Mouse (Mus musculus) hindbrain, embryonic 12.5 days (tissue): ENCODE measurements at regions not wholly inside any gene's neighbourhood (a gene's known extent, or its start where the extent isn't known, plus 50 kb on each side); places are given as distances from the start of the nearest gene placed in this dataset.
A peak's percentile ranks its signal among the peaks of the same experiment; 100 is the strongest.

Experiments
- ATAC-seq: fragments of 200-750 bp; cut with Nextera tagmentation; 2 replicates; pipeline ENCODE4 v1.8.0; 2017; ENCODE audit warnings: moderate TSS enrichment; ENCODE audit not compliant: low FRiP score
- H3K27ac ChIP-seq: fragments of 300-500 bp; sonication (generic); 2 replicates; pipeline ENCODE4 v1.5.1; 2016; ENCODE audit warnings: mild to moderate bottlenecking
- H3K27me3 ChIP-seq: fragments of 300-500 bp; sonication (generic); 2 replicates; pipeline ENCODE4 v1.6.1; 2016; ENCODE audit warnings: mild to moderate bottlenecking
- H3K36me3 ChIP-seq: fragments of 300-500 bp; sonication (generic); 2 replicates; pipeline ENCODE4 v1.6.1; 2016; ENCODE audit warnings: mild to moderate bottlenecking
- H3K4me1 ChIP-seq: fragments of 300-500 bp; sonication (generic); 2 replicates; pipeline ENCODE4 v1.6.1; 2016
- H3K4me2 ChIP-seq: fragments of 300-500 bp; sonication (generic); replicated peaks from 2 replicates; pipeline ENCODE4 v1.6.1; 2016; ENCODE audit warnings: mild to moderate bottlenecking
- H3K4me3 ChIP-seq: fragments of 300-500 bp; sonication (generic); 2 replicates; pipeline ENCODE4 v1.5.1; 2016; ENCODE audit warnings: mild to moderate bottlenecking
- H3K9ac ChIP-seq: fragments of 300-500 bp; sonication (generic); 2 replicates; pipeline ENCODE4 v1.6.1; 2016; ENCODE audit warnings: mild to moderate bottlenecking, moderate library complexity
- H3K9me3 ChIP-seq: fragments of 300-500 bp; sonication (generic); replicated peaks from 2 replicates; pipeline ENCODE4 v1.6.1; 2016; ENCODE audit warnings: mild to moderate bottlenecking
- WGBS: fragments of 180-500 bp; shearing (Covaris S2); methylation state at CpG from one replicate; pipeline ENCODE4 v1.1.7; 2016; 5-methylcytosine and 5-hydroxymethylcytosine counted together

DNA sequence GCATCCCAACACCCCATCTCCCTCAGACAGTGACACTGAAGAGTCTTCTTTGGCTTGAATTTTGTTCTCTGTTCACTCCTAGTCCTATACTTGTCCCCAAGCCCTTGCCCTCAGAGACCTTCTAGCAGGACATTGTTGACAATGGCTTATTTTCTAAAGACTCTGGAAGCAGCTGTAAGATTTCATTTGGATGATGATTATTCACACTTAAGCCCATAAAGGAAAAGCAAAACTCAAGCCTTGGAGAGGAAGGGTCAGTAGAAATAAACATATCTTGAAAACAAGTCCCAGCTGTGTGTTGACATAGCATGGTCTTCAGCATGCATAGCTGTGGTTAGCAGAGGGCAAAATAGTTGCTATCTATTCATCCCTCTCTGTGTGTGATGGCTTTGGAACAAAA lies 59.9 kb upstream of the Cdh11 start:
- Histone ChIP-seq H3K36me3 (no peaks in the 10 kb centered on the region), H3K4me3 (no peak overlapping the region), H3K27ac (no peak overlapping the region), H3K27me3 (no peaks in the 10 kb centered on the region), H3K4me2 (no peak overlapping the region), H3K4me1 (no peaks in the 10 kb centered on the region), H3K9me3 (no peaks in the 10 kb centered on the region), H3K9ac (no peak overlapping the region)
- no peak for ATAC-seq

DNA sequence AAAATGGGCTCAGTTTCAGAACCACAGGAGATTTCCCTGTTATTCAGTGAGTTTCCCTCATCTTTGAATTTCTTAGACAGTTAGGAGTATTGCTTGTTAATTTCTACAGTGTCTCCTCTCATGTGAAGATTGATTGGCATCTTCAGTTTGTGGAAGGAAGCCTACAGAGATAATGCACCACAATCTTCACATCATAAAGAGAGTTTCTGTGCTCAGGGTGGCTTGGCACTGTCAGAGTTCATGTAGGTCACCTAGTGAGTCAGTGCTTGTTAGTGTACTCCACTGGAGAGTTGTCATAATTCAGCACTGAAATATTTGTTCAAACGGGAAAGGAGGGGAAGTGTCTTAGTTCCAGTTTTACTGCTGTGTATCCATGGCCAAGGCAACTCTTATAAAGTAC lies 74.6 kb upstream of the Cdh11 start:
- ATAC-seq = no peak
- H3K36me3 ChIP-seq = no peaks in the 10 kb centered on the region
- no peaks in the 10 kb centered on the region for H3K9me3 ChIP-seq
- H3K4me3 ChIP-seq = no peak overlapping the region
- H3K4me2 ChIP-seq = no peak overlapping the region
- H3K27ac ChIP-seq = no peak overlapping the region
- WGBS = 79% methylated on average over 1 of the region's 1 CpGs
- no peak overlapping the region for H3K9ac ChIP-seq
- H3K27me3 ChIP-seq = no peaks in the 10 kb centered on the region
- H3K4me1 ChIP-seq = no peaks in the 10 kb centered on the region

DNA sequence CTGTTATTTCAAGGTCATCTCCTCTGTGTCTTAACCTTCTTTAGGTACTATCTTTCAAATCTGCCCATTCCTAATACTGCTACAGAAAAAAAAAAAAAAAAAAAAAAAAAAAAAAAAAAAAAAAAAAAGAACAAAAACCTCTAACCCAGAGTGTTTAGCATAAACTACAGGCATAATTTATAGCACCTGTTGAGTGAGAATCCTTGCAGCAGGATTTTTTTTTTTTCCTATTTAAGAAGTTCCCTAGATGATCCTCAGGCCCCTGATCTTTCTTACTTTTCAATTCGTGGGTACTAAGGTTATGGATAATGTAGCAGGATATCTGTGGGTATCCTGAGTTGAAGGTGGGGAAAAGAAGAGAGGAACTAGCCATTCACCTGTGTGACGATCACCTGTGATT lies 114.1 kb upstream of the Cdh11 start:
- no peaks in the 10 kb centered on the region for H3K36me3 ChIP-seq
- no peak overlapping the region for H3K9ac ChIP-seq
- H3K4me3 ChIP-seq = no peak overlapping the region
- ATAC-seq = no peak
- no peaks in the 10 kb centered on the region for H3K4me1 ChIP-seq
- WGBS = 83% methylated on average over 2 of the region's 2 CpGs
- H3K27ac ChIP-seq = no peak overlapping the region
- no peaks in the 10 kb centered on the region for H3K9me3 ChIP-seq
- no peak overlapping the region for H3K4me2 ChIP-seq
- H3K27me3 ChIP-seq = no peaks in the 10 kb centered on the region

DNA sequence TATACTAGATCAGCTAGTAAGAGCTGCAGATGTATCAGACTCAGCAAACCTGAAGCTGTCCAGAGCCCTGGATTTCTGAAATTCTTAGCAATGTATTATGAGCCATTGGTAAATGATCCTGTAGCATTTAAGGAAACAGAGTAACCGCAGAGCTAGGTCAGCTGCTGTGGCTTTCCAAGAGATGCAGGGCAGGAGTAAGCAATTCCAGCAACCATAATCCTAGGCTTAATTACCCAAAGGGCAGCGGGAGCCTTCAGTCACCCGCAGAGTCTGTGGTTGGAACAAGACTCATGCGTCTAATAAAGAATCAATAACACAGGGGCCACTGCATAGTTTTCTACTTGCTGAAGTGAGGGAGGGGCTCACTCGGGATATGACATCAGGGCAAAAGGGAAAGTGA lies 115.2 kb upstream of the Cdh11 start:
- WGBS = 70% methylated on average over 5 of the region's 5 CpGs
- H3K9me3 ChIP-seq = no peaks in the 10 kb centered on the region
- no peak overlapping the region for H3K4me3 ChIP-seq
- no peaks in the 10 kb centered on the region for H3K4me1 ChIP-seq
- no peak for ATAC-seq
- H3K9ac ChIP-seq = no peak overlapping the region
- H3K36me3 ChIP-seq = no peaks in the 10 kb centered on the region
- no peaks in the 10 kb centered on the region for H3K27me3 ChIP-seq
- H3K4me2 ChIP-seq = no peak overlapping the region
- H3K27ac ChIP-seq = no peak overlapping the region

DNA sequence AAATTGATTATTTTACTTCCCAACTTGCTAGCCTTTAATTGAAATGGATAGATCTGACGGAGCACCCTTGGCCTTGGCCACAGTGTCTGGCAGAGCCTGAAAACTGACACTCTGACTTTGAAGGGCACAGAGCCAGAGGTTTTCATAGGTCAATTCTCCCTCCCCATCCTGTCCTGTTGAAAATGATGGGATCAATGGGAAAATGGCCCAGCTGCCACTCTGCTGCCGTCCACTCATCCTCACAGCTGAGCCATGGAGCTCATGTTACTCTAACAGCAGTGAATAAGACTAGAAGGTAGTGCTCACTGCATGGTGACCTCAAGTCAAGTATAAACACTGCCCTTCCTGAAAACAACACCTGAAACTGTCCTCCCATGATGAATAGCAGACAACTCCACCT lies 122.0 kb upstream of the Cdh11 start:
- Histone ChIP-seq H3K4me3 (no peak overlapping the region), H3K4me2 (no peak overlapping the region), H3K36me3 (no peaks in the 10 kb centered on the region), H3K9ac (no peak overlapping the region), H3K9me3 (no peaks in the 10 kb centered on the region), H3K27ac (no peak overlapping the region), H3K4me1 (no peaks in the 10 kb centered on the region), H3K27me3 (no peaks in the 10 kb centered on the region)
- 50% methylated on average over 2 of the region's 2 CpGs for WGBS
- ATAC-seq = no peak

DNA sequence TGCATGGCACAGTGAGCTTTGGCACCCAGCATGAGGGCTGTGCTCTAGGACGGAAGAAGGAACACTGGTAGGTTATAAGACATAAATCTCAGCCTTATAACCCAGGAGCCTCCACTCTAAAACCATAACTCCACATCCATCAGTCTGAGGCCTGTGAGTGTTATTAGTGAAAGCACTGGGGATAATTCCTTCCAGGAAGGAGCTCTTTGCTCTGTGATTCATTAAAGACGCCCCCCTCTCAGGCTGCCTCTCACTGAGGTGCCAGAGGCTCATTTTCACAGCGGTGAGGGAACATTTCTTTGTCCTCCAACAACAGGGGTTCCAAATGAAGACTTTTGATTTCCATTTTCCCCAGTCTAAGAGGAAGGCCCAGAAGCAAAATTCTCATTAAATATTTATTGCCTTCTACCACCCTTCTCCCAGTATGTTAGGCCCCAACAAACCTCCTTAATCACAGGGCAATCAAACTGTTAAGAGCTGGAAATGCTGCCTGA lies 145.9 kb upstream of the Cdh11 start:
- Histone ChIP-seq H3K9ac (no peak overlapping the region), H3K27me3 (no peaks in the 10 kb centered on the region), H3K36me3 (no peaks in the 10 kb centered on the region), H3K9me3 (no peaks in the 10 kb centered on the region), H3K27ac (peak overlapping the region; percentile 52), H3K4me2 (no peak overlapping the region), H3K4me3 (no peak overlapping the region), H3K4me1 (peaks cover 5% of the 10 kb centered on the region; the same call in 1 of the 2 replicates)
- 19% methylated on average over 3 of the region's 3 CpGs for WGBS
- peak; percentile 73 for ATAC-seq

DNA sequence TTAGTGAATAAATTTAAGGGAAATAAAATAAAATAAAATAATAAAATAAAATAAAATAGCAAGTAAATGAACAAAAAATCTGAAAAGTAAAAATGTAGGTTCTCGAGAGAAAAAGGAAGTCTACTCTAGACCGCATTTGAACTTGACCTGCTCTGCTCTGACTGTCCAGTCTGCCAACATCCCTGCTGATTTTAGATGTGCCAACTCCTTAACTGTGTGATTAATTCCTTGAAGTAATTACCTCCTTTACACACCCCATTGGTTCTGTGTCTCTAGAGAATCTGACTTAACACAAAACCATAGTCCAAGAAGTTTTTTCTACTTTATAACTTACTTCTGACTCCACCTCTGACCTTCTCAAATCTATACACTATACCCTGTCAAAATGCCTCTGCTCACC lies 153.3 kb upstream of the Cdh11 start:
- no peak overlapping the region for H3K4me2 ChIP-seq
- H3K4me1 ChIP-seq = no peaks in the 10 kb centered on the region
- no peak overlapping the region for H3K4me3 ChIP-seq
- H3K36me3 ChIP-seq = no peaks in the 10 kb centered on the region
- WGBS = 78% methylated on average over 2 of the region's 2 CpGs
- H3K27me3 ChIP-seq = no peaks in the 10 kb centered on the region
- no peak overlapping the region for H3K9ac ChIP-seq
- no peak overlapping the region for H3K27ac ChIP-seq
- no peaks in the 10 kb centered on the region for H3K9me3 ChIP-seq
- ATAC-seq = no peak

DNA sequence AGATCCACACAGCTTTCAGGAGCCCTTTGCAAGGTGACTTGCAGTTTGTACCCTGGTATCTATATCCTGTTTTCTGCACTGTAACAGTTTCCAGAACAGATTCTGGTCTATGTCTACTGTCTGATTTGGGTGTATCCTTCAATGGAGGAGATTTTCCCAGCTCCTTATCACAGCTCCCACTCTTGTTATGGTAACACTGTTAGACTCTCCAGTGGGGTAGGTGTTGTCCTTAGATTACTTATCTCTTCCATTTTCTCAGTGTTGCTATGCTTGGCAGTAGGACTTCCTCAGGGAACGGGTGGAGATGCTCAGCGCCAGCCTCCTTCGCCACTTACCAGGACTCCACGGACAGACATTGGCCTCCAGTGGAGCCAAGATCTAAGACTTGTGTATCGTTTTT lies 160.1 kb upstream of the Cdh11 start:
- H3K36me3 ChIP-seq = no peaks in the 10 kb centered on the region
- H3K27me3 ChIP-seq = no peaks in the 10 kb centered on the region
- 91% methylated on average over 5 of the region's 5 CpGs for WGBS
- no peak overlapping the region for H3K4me2 ChIP-seq
- no peak overlapping the region for H3K27ac ChIP-seq
- H3K4me3 ChIP-seq = no peak overlapping the region
- no peaks in the 10 kb centered on the region for H3K4me1 ChIP-seq
- no peak overlapping the region for H3K9ac ChIP-seq
- no peaks in the 10 kb centered on the region for H3K9me3 ChIP-seq
- ATAC-seq = no peak

DNA sequence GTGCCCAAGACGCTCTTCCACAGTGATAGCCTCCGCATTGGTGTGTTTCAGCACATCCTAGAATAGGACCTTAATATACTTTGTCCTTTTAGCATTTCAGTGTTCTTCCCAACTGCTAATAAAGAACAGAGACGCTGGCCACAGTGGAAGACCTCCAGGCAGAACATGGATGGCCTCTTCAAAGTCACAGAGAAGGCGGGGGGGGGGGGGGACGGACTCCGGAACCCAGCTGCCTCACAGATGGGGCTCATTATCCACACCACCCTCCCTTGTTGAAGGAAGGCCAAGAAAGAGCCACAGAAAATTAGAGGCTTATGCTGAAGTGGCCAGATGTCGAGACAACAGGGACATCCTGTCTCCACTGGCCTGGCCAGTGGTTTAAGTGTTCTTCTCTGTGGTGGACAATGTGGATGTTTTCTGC lies 192.7 kb upstream of the Cdh11 start:
- ATAC-seq = no peak
- Histone ChIP-seq H3K4me3 (no peak overlapping the region), H3K36me3 (no peaks in the 10 kb centered on the region), H3K9ac (no peak overlapping the region), H3K27ac (no peak overlapping the region), H3K9me3 (no peaks in the 10 kb centered on the region), H3K4me1 (no peaks in the 10 kb centered on the region), H3K4me2 (no peak overlapping the region), H3K27me3 (no peaks in the 10 kb centered on the region)
- whole genome bisulfite sequencing = 57% methylated on average over 7 of the region's 7 CpGs

DNA sequence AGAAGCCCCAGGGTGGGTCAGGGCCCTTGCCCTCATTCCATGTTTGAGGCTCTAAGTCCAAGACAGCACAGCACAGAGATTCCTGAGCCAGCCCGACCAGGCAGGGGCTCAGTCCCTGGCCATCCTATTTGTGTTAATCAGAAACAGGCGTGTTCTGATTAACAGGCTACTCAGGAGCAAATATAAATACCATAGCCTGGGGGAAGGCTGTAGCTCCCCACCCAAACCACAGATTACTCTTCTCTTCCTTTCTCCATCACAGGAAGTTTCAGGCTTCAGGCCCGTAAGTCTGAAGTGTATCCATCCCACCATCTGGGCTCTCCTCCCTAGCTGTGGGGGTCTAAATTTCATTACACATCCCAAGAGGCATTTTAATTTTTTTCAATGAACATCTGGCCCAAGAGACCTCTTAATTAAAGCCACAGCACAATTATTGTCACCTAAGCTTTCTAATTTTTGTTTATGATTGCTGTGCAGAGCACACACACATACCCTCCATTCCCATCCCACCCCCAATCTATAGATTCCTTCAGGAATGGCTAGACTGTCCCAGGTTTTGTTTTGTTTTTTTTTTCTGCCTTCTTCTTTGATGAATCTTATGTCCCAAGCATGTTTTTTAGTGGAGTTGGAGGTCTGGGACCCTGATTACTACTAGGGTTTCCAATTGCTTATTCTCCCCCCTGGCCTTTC lies 197.9 kb upstream of the Cdh11 start:
- Histone ChIP-seq H3K4me1 (peaks cover 9% of the 10 kb centered on the region; the same call in 1 of the 2 replicates), H3K27me3 (no peaks in the 10 kb centered on the region), H3K4me2 (no peak overlapping the region), H3K27ac (no peak overlapping the region), H3K36me3 (no peaks in the 10 kb centered on the region), H3K4me3 (no peak overlapping the region), H3K9ac (no peak overlapping the region), H3K9me3 (no peaks in the 10 kb centered on the region)
- WGBS = 35% methylated on average over 3 of the region's 3 CpGs
- ATAC-seq = no peak

DNA sequence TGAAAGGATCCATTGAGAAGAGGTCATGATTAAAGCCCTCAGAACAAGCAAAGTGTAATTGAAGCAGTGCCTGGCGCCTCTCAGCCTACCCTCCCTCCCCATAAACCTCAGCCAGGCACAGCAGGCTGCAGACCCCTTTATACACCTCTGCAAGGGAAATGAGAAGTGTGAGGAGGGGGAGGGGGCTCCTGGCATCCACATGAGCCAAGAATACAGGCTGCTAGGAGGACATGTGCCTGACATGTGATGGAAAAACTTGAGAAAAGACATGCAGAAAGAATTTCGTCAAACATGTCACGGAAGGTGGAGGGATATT lies 198.4 kb upstream of the Cdh11 start:
- Histone ChIP-seq H3K9me3 (no peaks in the 10 kb centered on the region), H3K4me1 (peaks cover 9% of the 10 kb centered on the region; the same call in 1 of the 2 replicates), H3K9ac (no peak overlapping the region), H3K27me3 (no peaks in the 10 kb centered on the region), H3K4me3 (no peak overlapping the region), H3K27ac (no peak overlapping the region), H3K36me3 (no peaks in the 10 kb centered on the region), H3K4me2 (no peak overlapping the region)
- no peak for ATAC-seq
- WGBS = 51% methylated on average over 3 of the region's 3 CpGs

DNA sequence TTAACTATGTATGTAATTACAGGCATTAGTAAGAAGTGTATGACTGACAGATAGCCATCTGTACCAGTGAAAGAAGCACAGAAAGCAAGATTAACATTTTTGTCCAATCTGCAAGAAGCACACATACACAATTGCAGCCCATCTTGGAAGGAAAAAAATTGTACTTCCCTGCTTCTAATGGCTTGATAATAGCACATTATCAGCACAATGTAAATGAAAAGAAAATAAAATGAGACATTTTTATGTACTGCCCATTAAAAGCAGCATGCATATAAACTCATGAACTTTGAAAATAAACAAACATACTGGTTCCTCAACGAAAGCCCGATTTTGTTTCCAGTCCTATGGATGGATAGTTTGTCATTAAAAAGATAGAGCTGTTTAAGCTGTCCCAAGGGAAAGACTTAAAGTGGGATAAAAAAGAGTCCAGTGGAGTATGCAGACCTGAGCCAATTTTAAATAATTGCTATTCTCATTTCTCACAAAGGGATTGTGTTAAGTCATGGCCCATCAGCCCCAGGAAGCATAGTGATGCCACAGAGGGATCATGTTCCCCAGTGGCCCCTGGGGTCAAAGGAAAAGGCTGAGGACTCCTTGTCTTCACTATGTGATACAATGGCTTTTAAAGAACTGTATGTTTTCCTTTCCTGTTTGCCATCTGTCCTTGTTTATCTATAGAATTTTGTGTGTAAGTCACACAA lies 222.0 kb upstream of the Cdh11 start:
- Histone ChIP-seq H3K4me2 (no peak overlapping the region), H3K27ac (no peak overlapping the region), H3K9me3 (no peaks in the 10 kb centered on the region), H3K36me3 (no peaks in the 10 kb centered on the region), H3K27me3 (no peaks in the 10 kb centered on the region), H3K4me1 (no peaks in the 10 kb centered on the region), H3K9ac (no peak overlapping the region), H3K4me3 (no peak overlapping the region)
- no peak for ATAC-seq
- 37% methylated on average over 2 of the region's 2 CpGs for WGBS

DNA sequence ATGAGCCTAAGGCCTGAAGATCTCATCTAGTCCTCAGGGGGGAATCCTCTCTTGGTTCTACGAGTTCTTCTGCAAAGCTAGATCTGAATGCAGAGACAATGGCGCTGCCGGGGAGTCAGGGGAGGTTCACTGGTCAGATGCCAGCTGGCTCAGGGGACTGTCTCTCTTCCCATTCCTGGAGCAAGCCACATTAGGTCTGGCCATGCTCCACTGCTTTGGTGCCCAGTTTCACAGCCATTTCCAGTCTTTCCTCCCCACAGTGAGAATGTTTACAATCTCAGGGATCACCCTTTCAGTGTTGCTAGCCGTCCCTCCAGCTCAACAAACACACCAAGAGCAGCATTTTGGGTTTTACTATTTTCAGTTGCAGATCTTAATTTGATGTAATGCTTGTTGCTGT lies 233.7 kb upstream of the Cdh11 start:
- Histone ChIP-seq H3K4me3 (no peak overlapping the region), H3K27me3 (no peaks in the 10 kb centered on the region), H3K4me2 (no peak overlapping the region), H3K9me3 (no peaks in the 10 kb centered on the region), H3K4me1 (no peaks in the 10 kb centered on the region), H3K27ac (no peak overlapping the region), H3K36me3 (no peaks in the 10 kb centered on the region), H3K9ac (no peak overlapping the region)
- ATAC-seq = no peak
- 84% methylated on average over 2 of the region's 4 CpGs for WGBS
